Mouse (Mus musculus) ovary, postnatal 10 days (tissue): ENCODE measurements around the gene Epgn.

Experiments
- DNase-seq: peaks from one replicate; pipeline ENCODE4 v3.0.0; 2022; ENCODE audit warnings: low spot score

The Epgn gene

DNA sequence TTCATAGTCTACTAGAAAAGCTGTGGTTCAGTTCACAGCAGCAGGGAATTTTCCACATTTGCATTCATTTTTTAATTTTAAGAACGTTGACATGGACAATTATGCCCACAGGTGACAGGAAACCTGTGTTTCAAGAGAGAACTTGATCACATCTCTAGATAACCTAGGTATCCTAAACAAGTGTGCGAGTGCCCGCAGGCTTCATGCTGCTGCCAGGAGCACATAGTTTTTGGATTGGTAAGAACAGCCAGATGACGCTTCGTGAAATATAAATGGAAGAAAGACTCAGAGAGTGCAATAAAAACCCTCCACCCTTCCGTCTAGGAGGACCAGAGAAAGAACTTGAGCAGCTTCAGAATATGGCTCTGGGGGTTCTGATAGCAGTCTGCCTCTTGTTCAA lies at the start of gene Epgn:
TSS of gene Epgn (plus strand) at position 301 of the 400 bp plus-strand sequence.
- DNase-seq = no peak

DNA sequence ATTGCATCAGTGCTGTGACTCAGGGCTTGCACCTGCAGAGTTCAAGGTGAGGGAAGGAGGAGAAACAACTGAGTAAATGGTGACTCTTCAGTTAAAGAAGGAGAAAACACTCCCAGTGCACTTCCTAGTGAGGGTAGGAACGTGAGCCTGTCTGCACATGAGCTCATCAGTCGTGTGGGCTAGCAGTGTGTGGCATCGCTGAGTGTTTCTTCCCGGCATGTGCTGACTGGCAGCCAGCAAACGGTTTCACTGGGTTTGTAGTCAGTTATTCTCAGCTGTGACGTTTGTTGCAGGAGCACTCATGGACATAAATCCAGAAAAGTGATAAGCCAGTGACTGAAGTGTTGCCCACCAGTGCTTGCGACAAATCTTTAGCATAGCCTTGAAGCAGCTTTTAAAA lies 47.0 kb upstream of the Epgn start:
- no peak for DNase-seq

DNA sequence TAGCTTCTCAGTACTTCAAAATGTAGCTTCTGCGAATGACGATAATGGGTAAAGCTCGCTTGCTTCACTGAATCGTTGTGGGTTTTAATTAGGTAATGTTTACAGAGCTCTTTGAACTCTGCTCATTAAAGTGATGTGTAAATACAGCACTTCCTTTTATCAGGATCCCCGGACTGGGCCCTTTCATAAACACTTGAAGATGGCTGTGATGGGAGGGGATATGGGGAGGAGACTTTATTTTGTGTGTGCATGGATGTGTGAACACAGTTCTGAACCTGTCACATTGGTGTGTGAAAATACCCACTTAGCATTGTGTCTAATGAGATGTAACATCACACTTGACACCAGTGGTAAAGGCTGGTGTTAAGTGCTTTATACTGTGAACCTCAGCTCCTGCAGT lies 39.7 kb upstream of the Epgn start:
- DNase-seq = no peak

DNA sequence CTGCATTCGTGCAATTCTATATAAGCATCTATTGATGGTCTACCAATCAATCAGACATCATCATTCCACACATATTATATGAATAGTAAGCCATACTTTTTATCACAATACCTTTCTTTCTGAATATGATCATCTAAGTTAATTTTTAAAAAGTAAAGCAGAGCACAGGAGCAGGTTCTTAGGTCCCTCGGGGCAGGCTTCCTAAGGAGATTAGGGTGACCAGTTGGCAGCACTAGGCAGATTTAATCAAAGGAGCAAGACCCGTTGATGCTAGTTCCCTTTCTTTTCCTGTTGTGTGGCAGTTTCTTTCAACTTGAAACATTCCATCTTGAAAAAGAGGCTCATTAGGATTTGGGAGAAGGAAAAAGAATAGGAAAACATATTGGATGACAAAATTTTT lies 39.1 kb upstream of the Epgn start:
- DNase-seq = no peak

DNA sequence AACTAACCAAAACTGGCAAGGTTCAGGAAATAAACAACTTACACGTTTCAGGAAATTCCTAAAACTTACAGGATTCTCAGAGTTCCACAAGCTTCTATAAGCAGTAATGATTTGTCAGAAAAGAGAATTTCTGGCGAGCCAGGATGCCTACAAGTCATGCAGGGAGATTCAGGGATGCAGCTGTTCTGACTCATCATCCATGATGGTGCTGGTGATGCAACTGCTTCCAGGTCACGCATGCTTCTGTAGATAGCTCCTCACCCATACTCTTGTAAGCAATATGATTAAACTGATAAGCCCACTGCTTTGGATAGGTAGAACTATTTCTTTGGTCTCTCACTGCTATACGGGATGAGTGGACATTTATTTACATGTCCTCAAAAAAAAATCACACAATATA lies 38.7 kb upstream of the Epgn start:
- DNase-seq = no peak

DNA sequence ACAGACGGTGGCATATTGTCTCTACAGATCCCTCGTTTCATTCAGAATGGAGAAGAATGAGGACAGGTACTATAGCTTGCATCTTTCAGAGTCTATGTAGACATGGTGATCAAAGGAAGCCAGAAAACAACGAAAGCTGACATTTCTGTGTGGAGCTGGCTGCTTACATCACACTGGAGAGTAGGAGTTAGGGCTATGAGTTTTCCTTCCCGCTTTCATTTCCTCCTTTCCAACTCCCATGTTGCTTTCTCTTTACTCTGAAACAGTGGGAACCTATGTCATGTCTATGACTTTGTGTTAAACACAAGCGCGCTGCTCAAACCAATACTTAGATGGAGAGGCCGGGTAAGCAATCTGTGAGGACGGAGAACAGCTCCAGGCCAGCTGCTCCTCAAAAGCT lies 27.3 kb upstream of the Epgn start:
- no peak for DNase-seq

DNA sequence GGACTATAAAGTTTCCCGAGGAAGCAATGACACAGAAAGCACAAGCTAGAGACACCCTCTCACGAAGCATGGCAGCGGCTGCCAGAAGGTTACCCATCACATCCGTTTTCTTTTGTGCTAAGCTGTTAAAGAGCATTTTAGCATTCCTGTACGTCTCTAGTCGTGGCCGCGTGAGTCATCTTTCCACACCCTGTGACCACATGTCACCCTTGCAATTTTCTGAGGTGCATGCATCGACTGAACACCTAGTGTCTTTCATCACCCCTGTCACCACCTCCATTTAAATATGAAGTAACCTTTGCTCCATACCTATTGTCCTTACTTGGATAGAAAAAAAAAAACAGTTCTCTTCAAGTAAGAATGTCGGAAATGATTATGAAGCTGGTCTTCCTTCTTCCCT lies 12.0 kb upstream of the Epgn start:
- no peak for DNase-seq

DNA sequence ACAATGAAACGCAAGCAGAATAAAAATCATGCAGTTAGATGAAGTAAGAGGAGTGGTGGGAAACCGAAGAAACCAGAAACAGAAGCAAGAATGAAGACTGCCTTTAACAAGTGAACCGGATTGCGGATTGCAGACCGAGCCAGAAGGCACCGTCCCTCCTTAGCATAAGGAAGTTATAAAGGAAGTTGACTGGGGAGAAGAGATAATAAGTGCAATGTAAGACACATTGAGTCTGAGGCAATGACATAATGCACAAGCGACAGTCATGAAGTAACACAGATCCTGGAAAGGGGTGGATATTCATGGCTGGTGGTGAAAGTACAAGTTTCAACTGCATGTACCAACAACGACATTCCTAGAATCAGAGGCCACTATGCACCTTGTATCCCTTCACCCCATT lies 4.2 kb upstream of the Epgn start:
- DNase-seq = no peak

DNA sequence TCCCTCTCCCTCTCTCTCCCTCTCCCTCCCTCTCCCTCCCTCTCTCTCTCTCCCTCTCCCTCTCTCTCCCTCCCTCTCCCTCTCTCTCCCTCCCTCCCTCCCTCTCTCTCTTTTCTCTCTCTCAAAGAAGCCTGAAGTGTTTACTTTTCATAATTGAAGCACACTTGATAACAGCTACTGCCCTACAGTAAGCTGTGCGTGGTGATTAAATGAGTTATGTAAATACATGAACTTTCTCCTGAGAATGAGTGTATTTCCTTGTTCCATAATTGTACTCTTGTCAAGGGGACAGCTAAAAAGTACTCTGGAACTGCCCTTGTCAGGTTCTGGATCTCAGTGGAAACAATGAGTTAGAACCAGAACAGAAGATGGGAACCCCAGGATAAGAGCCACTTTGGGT lies 576 bp downstream of the Epgn start:
- no peak for DNase-seq

DNA sequence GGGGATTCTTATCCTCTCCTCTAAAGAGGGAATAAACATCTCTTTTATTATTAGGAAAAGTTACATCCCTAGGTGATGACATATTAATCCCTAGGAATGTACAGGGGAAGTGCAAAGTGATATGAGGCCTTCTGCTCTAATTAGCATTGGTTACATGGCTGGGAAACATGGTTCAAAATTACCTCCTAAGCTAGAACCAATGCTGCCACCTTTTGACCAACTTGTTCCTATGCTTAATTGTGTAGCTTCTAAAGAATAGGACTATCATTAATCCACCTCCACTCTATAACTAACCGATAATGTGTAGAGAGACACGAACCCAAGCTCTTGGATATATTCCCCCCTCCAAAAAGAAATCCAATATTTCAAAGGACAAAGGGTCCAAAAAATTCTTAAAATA lies 3.4 kb downstream of the Epgn start:
- DNase-seq = no peak

DNA sequence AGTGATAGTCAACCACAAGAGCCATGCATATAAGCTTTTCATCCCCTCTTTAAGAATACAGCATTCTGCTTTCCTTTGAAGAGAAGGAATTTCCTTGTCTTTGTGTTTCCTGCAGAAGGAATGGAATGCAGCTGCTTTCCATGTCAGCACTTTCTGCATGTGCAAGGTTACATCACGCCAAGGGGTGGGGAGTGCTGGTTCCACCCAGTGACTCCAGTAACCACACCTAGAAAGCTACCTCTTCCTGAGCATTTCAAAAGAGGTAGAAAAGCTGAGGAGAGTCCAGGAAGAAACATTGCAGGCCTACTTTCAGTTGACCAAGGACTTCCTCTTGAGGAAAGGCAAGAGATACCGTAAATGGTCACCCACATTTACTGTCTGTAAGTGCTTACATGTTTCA lies 8.1 kb downstream of the Epgn start:
- DNase-seq = no peak

DNA sequence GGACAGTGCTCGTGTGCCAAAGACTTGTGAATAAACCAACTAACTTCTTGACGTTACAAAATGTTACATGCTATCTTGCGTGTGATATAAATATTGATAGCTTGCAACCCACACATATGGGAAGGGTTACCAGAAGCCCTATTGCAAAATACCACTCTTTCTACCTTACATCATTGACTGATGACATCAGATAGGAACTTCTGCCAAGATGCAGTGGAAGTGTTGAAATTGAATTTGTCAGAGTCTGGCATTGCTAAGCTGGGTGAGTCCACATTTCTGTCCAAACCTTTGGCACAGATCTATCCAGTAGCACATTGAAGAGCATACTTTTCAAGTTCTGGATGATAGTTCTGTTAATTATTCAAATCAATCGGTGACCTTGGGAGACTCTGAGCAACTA lies 9.4 kb downstream of the Epgn start:
- no peak for DNase-seq

DNA sequence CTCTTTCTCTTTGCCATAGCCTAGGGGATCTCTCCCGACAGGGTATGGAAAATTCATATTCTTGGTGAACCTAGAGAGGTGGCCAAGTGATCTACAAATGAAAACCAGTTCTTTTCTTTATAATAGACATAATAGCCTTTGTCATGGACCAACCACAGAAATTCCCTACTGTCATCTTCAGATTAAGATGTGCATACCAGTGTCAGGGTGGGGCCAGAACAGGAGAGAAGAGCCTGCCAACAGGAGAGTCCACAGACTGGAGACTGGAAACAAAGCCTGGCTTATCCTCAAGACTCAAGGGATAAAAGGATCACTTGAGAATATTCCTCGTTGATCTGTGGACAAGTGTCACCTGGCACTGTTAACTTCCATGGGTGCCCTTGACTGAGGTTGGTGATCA lies 10.5 kb downstream of the Epgn start:
- DNase-seq = no peak

DNA sequence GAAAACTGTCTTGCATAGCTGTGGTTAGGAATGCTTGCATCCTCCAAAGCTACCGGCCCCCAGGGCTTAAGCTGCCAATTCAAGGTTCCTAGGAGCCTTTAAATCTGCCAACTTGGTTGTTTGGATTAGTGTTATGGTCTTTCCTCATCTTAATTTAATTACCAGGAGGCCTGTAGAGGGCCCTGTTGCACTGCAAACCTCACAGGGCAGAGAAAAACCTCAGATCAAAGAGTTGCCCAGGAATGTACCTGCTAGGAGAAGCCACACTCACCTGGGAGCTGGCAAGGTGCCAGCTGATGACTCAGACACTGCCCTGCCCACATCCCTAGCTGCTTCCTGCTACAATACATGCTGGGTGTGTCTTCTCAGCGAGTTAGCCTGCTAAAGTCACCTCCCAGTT lies 11.3 kb downstream of the Epgn start:
- peak; percentile 3 for DNase-seq

DNA sequence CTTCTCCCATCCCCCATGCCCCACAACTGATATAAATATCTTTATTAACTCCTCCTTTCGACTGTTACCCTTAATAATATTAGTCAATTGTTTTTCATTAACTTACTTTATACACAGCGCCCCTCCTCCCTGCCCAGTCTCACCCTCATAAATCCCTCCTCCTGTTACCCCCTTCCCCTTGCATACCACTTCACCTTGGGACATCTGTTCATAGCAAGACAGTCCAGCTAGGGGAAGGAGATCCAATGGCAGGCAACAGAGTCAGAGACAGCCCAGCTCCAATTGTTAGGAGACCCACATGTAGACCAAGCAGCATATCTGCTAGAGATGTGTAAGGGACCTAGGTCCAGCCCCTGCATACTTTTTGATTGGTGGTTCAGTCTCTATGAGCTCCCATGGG lies 11.7 kb downstream of the Epgn start:
- DNase-seq = no peak

DNA sequence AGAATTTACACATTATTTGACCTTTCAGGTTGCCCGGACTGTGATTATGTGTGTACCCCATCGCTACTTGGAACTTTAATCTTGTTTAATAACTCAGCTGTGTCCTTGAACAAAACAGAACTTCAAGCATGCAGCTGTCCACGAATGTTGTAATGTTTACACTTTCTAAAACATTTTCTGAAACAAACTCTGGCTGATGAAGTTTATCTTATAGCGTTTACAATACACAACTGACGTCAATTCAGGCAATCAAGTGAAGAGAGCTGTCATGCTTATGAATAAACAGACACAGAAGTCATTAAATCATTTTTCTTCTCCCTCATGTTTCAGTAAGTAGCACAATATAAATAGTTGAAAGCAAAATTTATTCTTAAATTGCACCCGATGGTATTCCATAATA lies 20.7 kb downstream of the Epgn start:
- no peak for DNase-seq

DNA sequence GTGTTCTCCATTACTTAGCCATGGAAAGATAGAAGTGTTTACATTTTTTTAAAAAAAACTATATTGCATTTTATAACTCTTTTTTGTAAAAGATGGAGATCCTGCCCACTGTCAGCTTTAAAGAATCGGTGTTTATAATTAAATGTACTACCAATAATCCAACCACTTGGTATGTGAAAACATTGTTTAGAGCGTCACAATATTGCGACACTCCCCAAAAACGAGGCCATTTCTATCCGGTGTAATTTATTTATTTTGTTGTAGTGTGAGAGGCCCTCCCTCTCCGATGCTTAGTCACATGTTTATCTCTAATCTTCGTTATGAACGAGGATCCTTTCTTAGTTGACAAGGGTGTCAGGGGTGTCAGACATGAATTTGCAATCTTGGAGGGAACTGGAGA lies 21.1 kb downstream of the Epgn start:
- DNase-seq = no peak

DNA sequence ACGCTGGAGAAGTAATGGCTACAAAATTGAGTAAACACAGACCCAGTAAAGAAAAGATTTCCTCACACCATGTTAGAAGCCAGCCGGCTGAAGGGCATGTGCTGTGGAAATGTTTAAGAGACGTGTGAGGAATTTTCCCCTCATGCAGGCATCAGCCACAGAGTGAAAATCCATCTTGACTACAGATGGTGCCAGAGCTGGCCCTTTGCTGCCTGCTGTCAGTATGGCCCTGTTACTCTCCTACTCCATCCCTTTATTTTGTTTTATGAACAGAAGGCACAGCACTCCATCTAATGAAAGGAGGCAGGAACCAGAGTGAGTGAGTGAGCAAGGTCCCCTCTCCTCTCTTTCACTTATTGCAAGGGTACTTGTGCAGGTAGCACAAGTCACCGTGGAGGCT lies 45.1 kb downstream of the Epgn start:
- DNase-seq = no peak

DNA sequence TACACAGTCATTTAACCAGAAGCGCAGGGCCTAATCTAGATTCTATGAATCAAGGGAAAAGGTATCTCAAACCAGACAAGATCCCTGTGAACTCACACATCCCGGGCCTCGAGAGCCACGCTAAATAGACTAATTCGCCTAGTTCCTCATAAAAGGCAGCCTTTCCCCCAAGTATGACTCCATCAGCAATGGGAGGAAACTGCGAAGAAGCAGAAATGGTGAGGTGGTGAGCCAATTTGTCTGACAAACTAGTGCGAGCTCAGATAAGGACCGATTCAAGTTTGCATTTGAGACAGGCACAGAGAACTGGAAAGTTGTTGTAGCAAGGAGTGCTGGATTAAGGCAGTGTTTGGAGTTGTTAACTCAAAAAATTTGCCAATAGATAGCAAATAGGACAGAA lies 46.4 kb downstream of the Epgn start:
- DNase-seq = no peak

DNA sequence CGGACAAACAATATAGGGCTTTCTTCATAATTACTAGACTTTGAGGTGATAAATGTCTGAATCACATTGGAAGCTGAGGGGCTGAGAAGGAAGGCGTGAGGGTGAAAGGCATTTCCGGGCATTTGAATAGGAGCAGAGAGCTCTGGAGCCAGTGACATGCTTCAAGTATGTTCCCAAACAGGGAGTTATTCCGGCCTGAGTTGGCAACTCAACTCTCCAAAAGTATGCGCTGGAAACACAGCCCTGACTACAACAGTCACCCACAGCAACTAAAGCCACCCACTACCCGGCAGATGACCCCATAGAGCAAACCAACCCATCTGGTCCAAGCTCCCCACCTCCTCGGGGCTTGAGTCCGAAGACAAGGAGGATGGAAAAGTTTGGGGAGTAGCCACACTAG lies 46.8 kb downstream of the Epgn start:
- DNase-seq = no peak

DNA sequence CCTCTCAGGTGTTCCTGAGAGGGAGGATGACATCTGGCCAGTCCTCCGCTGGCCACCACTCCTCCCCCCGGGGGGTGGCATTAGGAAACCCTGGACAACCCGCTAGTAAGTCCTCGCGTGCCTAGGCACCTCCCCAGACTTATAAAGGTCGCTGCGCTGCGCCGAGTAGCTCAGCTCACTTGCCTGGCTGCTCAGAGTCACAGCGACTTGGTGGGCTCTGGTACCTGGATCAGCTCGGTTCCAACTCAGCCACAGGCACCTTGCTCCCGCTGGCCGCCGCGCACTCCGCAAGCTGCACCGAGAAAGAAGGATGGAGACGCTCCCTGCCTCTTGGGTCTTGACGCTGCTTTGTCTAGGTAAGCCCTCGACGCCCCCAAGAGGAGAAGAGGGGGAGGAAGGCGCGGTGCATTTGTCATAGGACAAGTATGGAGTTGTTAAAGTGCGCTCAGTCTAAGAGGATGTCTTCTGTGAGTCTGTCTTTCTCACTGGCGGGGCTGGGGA lies 47.2 kb downstream of the Epgn start, which contains the start of gene Ereg:
TSS of gene Ereg (plus strand) at position 173 of the 501 bp plus-strand sequence.
- no peak for DNase-seq

DNA sequence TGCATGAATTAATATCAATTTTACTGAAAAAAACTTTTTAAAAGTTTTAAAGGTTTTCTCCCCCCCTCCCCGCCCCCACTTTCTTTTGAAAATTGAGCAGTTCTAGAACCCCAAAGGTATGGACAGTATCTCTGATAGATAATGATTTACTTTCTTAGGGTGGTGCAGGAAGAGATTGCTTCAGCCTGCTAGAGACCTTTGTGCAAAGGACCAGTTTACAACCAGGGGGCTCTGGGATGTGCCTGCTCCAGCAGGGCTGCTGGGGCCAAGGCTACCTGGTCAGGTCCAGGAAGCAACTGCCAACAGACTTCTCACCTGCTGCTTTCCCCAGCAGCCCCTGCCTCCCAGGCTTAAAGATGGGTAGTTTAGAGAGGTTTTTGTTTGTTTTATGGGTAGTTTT lies 47.8 kb downstream of the Epgn start:
- DNase-seq = no peak

DNA sequence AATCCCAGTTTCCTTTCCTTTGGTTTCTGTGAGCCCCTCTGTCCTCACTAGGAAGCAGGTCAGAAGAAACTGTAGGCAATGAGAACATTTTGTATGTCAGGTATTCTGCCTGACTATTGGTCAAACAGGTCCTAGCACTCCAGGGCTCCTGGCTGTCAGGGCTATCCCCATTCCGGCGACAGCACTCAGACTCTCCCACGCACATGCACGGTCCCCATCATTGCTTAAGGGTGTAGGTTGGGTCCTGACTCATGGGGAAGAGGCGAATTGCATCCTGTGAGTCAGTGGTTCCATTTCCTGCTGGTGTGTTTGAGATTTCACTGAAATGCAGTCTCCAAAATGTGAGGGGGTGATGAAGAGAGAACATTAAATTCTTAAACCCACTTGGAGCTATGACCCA lies 55.8 kb downstream of the Epgn start:
- no peak for DNase-seq
